Mouse (Mus musculus) layer of hippocampus, postnatal 10 days (tissue): ENCODE data around the gene Gm49673. TPM values are rescaled to one million over a fixed set of nuclear protein-coding genes. Genes with fewer than 3 reads are reported as not detected.
A peak's percentile ranks its signal among the peaks of the same experiment; 100 is the strongest.
"Not testable (repeated sequence)": the region's sequence is repeated elsewhere in the genome, so short reads cannot be mapped to it uniquely, and the experiment has no call there.

Source experiments
- DNase-seq, 2 experiments: peaks; one replicate each; pipeline ENCODE4 v3.0.0; 2021; ENCODE audit warnings: low spot score in 2 of 2
- total RNA-seq, 2 experiments: library from RNA; stranded (reverse); gene quantifications; 2 replicates each; pipeline ENCODE4 v1.2.3; 2021

The Gm49673 gene
- total RNA-seq, 2 experiments from 2014 or later = 0.39 TPM; not detected in 1

- DNase-seq = not testable (repeated sequence)
Measured at GRCm38 (mm10) chr17:8138116-8138515, 9.5 kb downstream of the Gm49673 start.

- DNase-seq = not testable (repeated sequence)
Measured at GRCm38 (mm10) chr17:8130849-8131248, 16.7 kb downstream of the Gm49673 start.

- DNase-seq = not testable (repeated sequence)
Measured at GRCm38 (mm10) chr17:8129578-8129977, 18.0 kb downstream of the Gm49673 start.

- DNase-seq = not testable (repeated sequence)
Measured at GRCm38 (mm10) chr17:8128326-8128993, 19.1 kb downstream of the Gm49673 start.

- not testable (repeated sequence) for DNase-seq
Measured at GRCm38 (mm10) chr17:8124586-8124985, 23.0 kb downstream of the Gm49673 start.

- not testable (repeated sequence) for DNase-seq
Measured at GRCm38 (mm10) chr17:8122974-8123373, 24.6 kb downstream of the Gm49673 start.

- not testable (repeated sequence) for DNase-seq
Measured at GRCm38 (mm10) chr17:8116928-8117327, 30.7 kb downstream of the Gm49673 start.

- not testable (repeated sequence) for DNase-seq
Measured at GRCm38 (mm10) chr17:8116378-8116777, 31.2 kb downstream of the Gm49673 start.

GRCm38 (mm10) chr17:8112199-8112598 is 35.4 kb downstream of the Gm49673 start:
- not testable (repeated sequence) for DNase-seq

- not testable (repeated sequence) for DNase-seq
Measured at GRCm38 (mm10) chr17:8101297-8101609, 46.3 kb downstream of the Gm49673 start.

GRCm38 (mm10) chr17:8100405-8101296 is 46.9 kb downstream of the Gm49673 start:
- not testable (repeated sequence) for DNase-seq

GRCm38 (mm10) chr17:8096199-8096598 is 51.4 kb downstream of the Gm49673 start:
- not testable (repeated sequence) for DNase-seq

- not testable (repeated sequence) for DNase-seq
Measured at GRCm38 (mm10) chr17:8095653-8096052, 51.9 kb downstream of the Gm49673 start.

GRCm38 (mm10) chr17:8092537-8093526 is 54.8 kb downstream of the Gm49673 start:
- not testable (repeated sequence) for DNase-seq

GRCm38 (mm10) chr17:8091320-8091719 is 56.3 kb downstream of the Gm49673 start:
- DNase-seq = not testable (repeated sequence)

- DNase-seq = not testable (repeated sequence)
Measured at GRCm38 (mm10) chr17:8069847-8070246, 77.7 kb downstream of the Gm49673 start.

- DNase-seq = not testable (repeated sequence)
Measured at GRCm38 (mm10) chr17:8056637-8057138, 90.9 kb downstream of the Gm49673 start.

- not testable (repeated sequence) for DNase-seq
Measured at GRCm38 (mm10) chr17:8055919-8056589, 91.5 kb downstream of the Gm49673 start.

GRCm38 (mm10) chr17:8051247-8051646 is 96.3 kb downstream of the Gm49673 start:
- peak; percentile 86 to 90 for DNase-seq

GRCm38 (mm10) chr17:8050218-8050617 is 97.4 kb downstream of the Gm49673 start:
- not testable (repeated sequence) for DNase-seq
